Mouse (Mus musculus) Patski (cell line): Measurements from ENCODE around the gene Usp2. TPM values are rescaled to one million over a fixed set of nuclear protein-coding genes. Genes with fewer than 3 reads are reported as not detected.

Experiments used
- ATAC-seq: fragments of 100-300 bp; one replicate; pipeline ENCODE4 v1.8.0; 2021
- CTCF ChIA-PET: fragments of 350-600 bp; sonication (Branson Sonifier 250); formaldehyde crosslinking; loops from one replicate; lab custom pipeline; 2022; ENCODE audit warnings: inconsistent platforms; lab: Charles Lee
- POLR2A ChIA-PET: fragments of 350-600 bp; sonication (Branson Sonifier 250); formaldehyde crosslinking; loops from one replicate; lab custom pipeline; 2022; ENCODE audit warnings: antibody characterized with exemption, inconsistent platforms; lab: Charles Lee
- DNase-seq: peaks from one replicate; pipeline ENCODE4 v3.0.0-alpha.2; 2011; ENCODE audit warnings: low read depth, low spot score
- H3K27me3 ChIP-seq: fragments of 371-371 bp; one replicate; pipeline ENCODE4 v1.5.1; 2021
- CTCF ChIP-seq: fragments of 100-300 bp; IDR thresholded peaks from one replicate; pipeline ENCODE4 v1.5.1; 2021
- in situ Hi-C: fragments of 300-500 bp; cut with MboI; formaldehyde crosslinking; loops from 3 replicates; pipeline ENCODE4 v1.11.1; 2018; ENCODE audit warnings: low pct_unique_long_range_greater_than_20kb, mixed read lengths
- polyA plus RNA-seq: library from polyadenylated mRNA; unstranded; gene quantifications from one replicate; pipeline ENCODE4 v1.2.3, GENCODE M21; 2021

Usp2 gene
- polyA plus RNA-seq, 1 experiment from 2014 or later = 1.7 TPM

- H3K27me3 ChIP-seq = no peaks in the 10 kb centered on the region
- POLR2A ChIA-PET = interaction anchor here (0.7 to 1.4 kb wide), 2 partner anchors 89 to 98 kb away, joined by 3 to 6 read pairs; partner anchors contain the start of gene Cbl
These were observed 69.0 kb downstream of the Usp2 start for GRCm38 (mm10) chr9:44135731-44136411.

GRCm38 (mm10) chr9:44137846-44138245 is 71.0 kb downstream of the Usp2 start:
- POLR2A ChIA-PET = no interaction called here

More at GRCm38 (mm10) chr9:44135731-44136411, 69.0 kb downstream of the Usp2 start:
- no peak for TF ChIP-seq CTCF
- CTCF ChIA-PET = interaction anchor here (0.7 to 1.4 kb wide), 4 partner anchors 9 to 99 kb away, joined by 3 to 5 read pairs (median 4); no protein-coding TSS in a partner anchor
- ATAC-seq (peak; percentile 49), DNase-seq (no peak)
- in situ Hi-C loops = no loop called here

GRCm38 (mm10) chr9:44141951-44142350 is 75.1 kb downstream of the Usp2 start:
- ATAC-seq (no peak), DNase-seq (no peak)
- in situ Hi-C loops = no loop called here
- ChIA-PET POLR2A (no interaction called here), CTCF (interaction anchor here (1.4 to 1.5 kb wide), 3 partner anchors 16 to 92 kb away, joined by 3 to 4 read pairs (median 4); partner anchors contain the start of gene Cbl)
- no peaks in the 10 kb centered on the region for H3K27me3 ChIP-seq
- TF ChIP-seq CTCF = no peak

More at GRCm38 (mm10) chr9:44137846-44138245, 71.0 kb downstream of the Usp2 start:
- in situ Hi-C loops = no loop called here
- no peak for TF ChIP-seq CTCF
- DNase-seq = no peak
- CTCF ChIA-PET = interaction anchor here (1.4 kb wide), 1 partner anchor 12 kb away, joined by 5 read pairs; no protein-coding TSS in a partner anchor
- ATAC-seq = no peak
- no peaks in the 10 kb centered on the region for H3K27me3 ChIP-seq

GRCm38 (mm10) chr9:44143421-44143820 is 76.6 kb downstream of the Usp2 start:
- ChIA-PET CTCF (no interaction called here), POLR2A (interaction anchor here (1.7 kb wide), 1 partner anchor 10 kb away, joined by 4 read pairs; no protein-coding TSS in a partner anchor)

GRCm38 (mm10) chr9:44144023-44144717 is 77.3 kb downstream of the Usp2 start:
- POLR2A ChIA-PET = interaction anchor here (1.7 kb wide), 1 partner anchor 9 kb away, joined by 4 read pairs; no protein-coding TSS in a partner anchor
- ATAC-seq (no peak), DNase-seq (no peak)
- no peak for TF ChIP-seq CTCF
- in situ Hi-C loops = no loop called here
- CTCF ChIA-PET = no interaction called here
- H3K27me3 ChIP-seq = no peaks in the 10 kb centered on the region

More at GRCm38 (mm10) chr9:44143421-44143820, 76.6 kb downstream of the Usp2 start:
- in situ Hi-C loops = no loop called here
- no peak for TF ChIP-seq CTCF
- ATAC-seq (no peak), DNase-seq (no peak)
- no peaks in the 10 kb centered on the region for H3K27me3 ChIP-seq

DNA sequence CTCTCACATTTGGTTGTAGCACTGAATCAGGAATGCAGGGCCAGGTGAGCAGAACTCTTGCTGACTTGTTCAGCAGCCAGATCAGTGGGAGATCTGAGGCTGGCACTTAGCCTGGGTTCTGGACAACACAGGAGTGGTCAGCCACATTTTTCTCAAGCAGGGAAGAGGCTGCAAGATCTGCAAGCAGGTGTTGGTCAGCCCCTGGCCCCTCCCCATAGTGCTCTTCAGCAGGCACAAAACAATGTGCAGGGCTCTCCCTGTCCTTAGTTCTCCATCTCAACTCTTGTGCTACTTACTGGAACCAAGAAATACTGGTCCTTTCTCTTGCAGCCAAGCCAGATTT is 77.9 kb downstream of the Usp2 start:
- DNase-seq (no peak), ATAC-seq (no peak)
- ChIA-PET CTCF (no interaction called here), POLR2A (no interaction called here)
- in situ Hi-C loops = no loop called here
- H3K27me3 ChIP-seq = no peaks in the 10 kb centered on the region
- no peak for TF ChIP-seq CTCF

Other genes starting within 250 kb of the Usp2 start
- gene Thy1, start 23.6 kb upstream of the Usp2 start, polyA plus RNA-seq = not detected
- gene Mfrp, start 34.7 kb downstream of the Usp2 start, polyA plus RNA-seq = 0.12 TPM
- 0.15 TPM for gene C1qtnf5, start 40.2 kb downstream of the Usp2 start, polyA plus RNA-seq
- gene Gm49380, start 46.5 kb downstream of the Usp2 start, polyA plus RNA-seq = 0.08 TPM
- 38.4 TPM for gene Rnf26, start 46.5 kb downstream of the Usp2 start, polyA plus RNA-seq
- gene Mcam, start 67.4 kb downstream of the Usp2 start, polyA plus RNA-seq = 72.8 TPM
- 20.2 TPM for gene Cbl, start 167.0 kb downstream of the Usp2 start, polyA plus RNA-seq
- gene Ccdc153, start 173.7 kb downstream of the Usp2 start, polyA plus RNA-seq = not detected
- gene Pdzd3, start 184.4 kb downstream of the Usp2 start, polyA plus RNA-seq = 0.03 TPM
- gene Nlrx1, start 201.6 kb downstream of the Usp2 start, polyA plus RNA-seq = 1.3 TPM
- gene Abcg4, start 221.6 kb downstream of the Usp2 start, polyA plus RNA-seq = 0.04 TPM
- gene Hinfp, start 238.7 kb downstream of the Usp2 start, polyA plus RNA-seq = 18.1 TPM